In genomic region chr11:120673594-120674122, GRCm38 (mm10) we compare ENCODE assay signal across 8 mouse cellular contexts. TPM values are rescaled to one million over a fixed set of nuclear protein-coding genes. Genes with fewer than 3 reads are reported as not detected.
DNase-seq lines count a peak whose midpoint lies in the region; ATAC-seq and TF ChIP-seq lines count a peak whose summit lies in the region.

No protein-coding gene starts in this region.

- H3K36me3 ChIP-seq in liver, embryonic 12.5 days: peaks cover 17% of the 10 kb centered on the region
- H3K36me3 ChIP-seq in stomach, postnatal 0 days (ENCODE audit: control insufficient read depth, insufficient read depth, low read length): 0 out of 2 replicates have a peak, but pooled peaks cover 3% of the 10 kb centered on the region

- H3K9me3 ChIP-seq in liver, embryonic 12.5 days (replicated peaks): no peaks in the 10 kb centered on the region
- no peaks in the 10 kb centered on the region for H3K9me3 ChIP-seq in stomach, postnatal 0 days (ENCODE audit: control insufficient read depth, low read length)

- peak overlapping the region; percentile 79 for H3K9ac ChIP-seq in liver, embryonic 12.5 days
- H3K9ac ChIP-seq in stomach, postnatal 0 days (ENCODE audit: low read length): peak overlapping the region; percentile 79

- no peak for DNase-seq in gastrocnemius, adult 2 months
- no peak for DNase-seq in gastrocnemius, postnatal 4 days (ENCODE audit: low spot score in 2 of 2)
- peak; percentile 25 for DNase-seq in thymus, postnatal 4 days
- no peak for DNase-seq in thymus, postnatal 25 days
- no peak for DNase-seq in stomach, postnatal 0 days (ENCODE audit: low spot score)
- no peak for DNase-seq in embryo, embryonic 9.5 days (ENCODE audit: extremely low spot score)
- no peak for DNase-seq in gastrocnemius, postnatal 10 days

- no peaks in the 10 kb centered on the region for H3K27me3 ChIP-seq in liver, embryonic 12.5 days (replicated peaks)
- no peaks in the 10 kb centered on the region for H3K27me3 ChIP-seq in stomach, postnatal 0 days (ENCODE audit: control insufficient read depth, insufficient read depth, low read length)

- H3K27ac ChIP-seq in gastrocnemius, adult 2 months: peak overlapping the region; percentile 97
- H3K27ac ChIP-seq in liver, embryonic 12.5 days: peak overlapping the region; percentile 90
- peak overlapping the region; percentile 91 for H3K27ac ChIP-seq in stomach, postnatal 0 days (replicated peaks)

- peak overlapping the region; percentile 93 for H3K4me2 ChIP-seq in liver, embryonic 12.5 days
- H3K4me2 ChIP-seq in stomach, postnatal 0 days (replicated peaks; ENCODE audit: low read depth): peak overlapping the region; percentile 76

- intact Hi-C loops in gastrocnemius, adult 2 months (cut with DNase I): loop anchor here (2.0 kb wide), 1 partner anchor 15 kb away; no protein-coding TSS in a partner anchor

- H3K4me1 ChIP-seq in liver, embryonic 12.5 days: peaks cover 43% of the 10 kb centered on the region
- H3K4me1 ChIP-seq in stomach, postnatal 0 days (replicated peaks; ENCODE audit: control insufficient read depth, insufficient read depth): peaks cover 6% of the 10 kb centered on the region; the same call in 1 of the 2 replicates

- no peak for TF ChIP-seq CTCF in gastrocnemius, adult 2 months (IDR thresholded peaks at IDR 0.05)
- TF ChIP-seq CTCF in stomach, postnatal 0 days (IDR thresholded peaks at IDR 0.05; ENCODE audit: low read depth): no peak

- peak; percentile 16; the same call in 1 of the 2 replicates for ATAC-seq in liver, embryonic 12.5 days
- ATAC-seq in stomach, postnatal 0 days (ENCODE audit: low FRiP score, low TSS enrichment): peak; percentile 53

- H3K4me3 ChIP-seq in gastrocnemius, adult 2 months: peak overlapping the region; percentile 88
- peak overlapping the region; percentile 73 for H3K4me3 ChIP-seq in liver, embryonic 12.5 days
- H3K4me3 ChIP-seq in stomach, postnatal 0 days (ENCODE audit: low read depth, low read length): peak overlapping the region; percentile 76

- no peak for TF ChIP-seq EP300 in stomach, postnatal 0 days (optimal IDR thresholded peaks at IDR 0.05)

- 31% methylated on average over 12 of the region's 12 CpGs for WGBS in liver, embryonic 12.5 days (ENCODE audit: insufficient replicate concordance)
- 33% methylated on average over 12 of the region's 12 CpGs for WGBS in stomach, postnatal 0 days

RNA-seq across cellular contexts. Expression of gene Aspscr1, which starts 0.9 kb away (rescaled TPM):
- 10 to 100 TPM; 31.2 to 32.4 TPM for total RNA-seq in gastrocnemius, adult 2 months (2021)
- total RNA-seq in gastrocnemius, postnatal 4 days (2021): 10 to 100 TPM; 48.6 to 55.3 TPM
- 65.1 and 65.2 TPM in 2 replicates for polyA plus RNA-seq in liver, embryonic 12.5 days (2016; fragmentation: Nextera tagmentation; extraction: Ambion mirVana)
- polyA plus RNA-seq in stomach, postnatal 0 days (2015; fragmentation: Nextera tagmentation; extraction: Ambion mirVana): 74.1 and 81.1 TPM in 2 replicates
- 10 to 100 TPM; 34.8 to 39.8 TPM for total RNA-seq in gastrocnemius, postnatal 10 days (2021)

RNA-seq across cellular contexts. Expression of gene Notum, which starts 12.7 kb away (rescaled TPM):
- not detected for total RNA-seq in gastrocnemius, adult 2 months (2021)
- 1 to 10 TPM; 1.2 to 1.7 TPM for total RNA-seq in gastrocnemius, postnatal 4 days (2021)
- polyA plus RNA-seq in liver, embryonic 12.5 days (2016; fragmentation: Nextera tagmentation; extraction: Ambion mirVana): 0.31 and 0.38 TPM in 2 replicates
- 1.4 and 2.7 TPM in 2 replicates for polyA plus RNA-seq in stomach, postnatal 0 days (2015; fragmentation: Nextera tagmentation; extraction: Ambion mirVana)
- total RNA-seq in gastrocnemius, postnatal 10 days (2021): 1 to 10 TPM in 1 of 2 experiments, not detected in 1; 1.2 TPM

RNA-seq across cellular contexts. Expression of gene Myadml2, which starts 25.7 kb away (rescaled TPM):
- 100 to 1,000 TPM; 109 to 157 TPM for total RNA-seq in gastrocnemius, adult 2 months (2021)
- total RNA-seq in gastrocnemius, postnatal 4 days (2021): 10 to 100 TPM; 81.2 to 83.4 TPM
- 0.23 and 0.47 TPM in 2 replicates for polyA plus RNA-seq in liver, embryonic 12.5 days (2016; fragmentation: Nextera tagmentation; extraction: Ambion mirVana)
- 0.21 TPM in 1 of 2 replicates, not detected in the other for polyA plus RNA-seq in stomach, postnatal 0 days (2015; fragmentation: Nextera tagmentation; extraction: Ambion mirVana)
- total RNA-seq in gastrocnemius, postnatal 10 days (2021): 10 to 100 TPM; 89.2 to 92.0 TPM

RNA-seq across cellular contexts. Expression of gene Pycr1, which starts 30.1 kb away (rescaled TPM):
- 1 to 10 TPM; 3.5 to 3.8 TPM for total RNA-seq in gastrocnemius, adult 2 months (2021)
- 10 to 100 TPM; 27.6 to 29.0 TPM for total RNA-seq in gastrocnemius, postnatal 4 days (2021)
- polyA plus RNA-seq in liver, embryonic 12.5 days (2016; fragmentation: Nextera tagmentation; extraction: Ambion mirVana): 11.0 and 11.3 TPM in 2 replicates
- polyA plus RNA-seq in stomach, postnatal 0 days (2015; fragmentation: Nextera tagmentation; extraction: Ambion mirVana): 13.9 and 18.4 TPM in 2 replicates
- 10 to 100 TPM; 15.1 to 18.1 TPM for total RNA-seq in gastrocnemius, postnatal 10 days (2021)

RNA-seq across cellular contexts. Expression of gene Cenpx, which starts 39.9 kb away (rescaled TPM):
- 10 to 100 TPM; 22.1 to 32.3 TPM for total RNA-seq in gastrocnemius, adult 2 months (2021)
- total RNA-seq in gastrocnemius, postnatal 4 days (2021): 10 to 100 TPM; 33.7 to 48.7 TPM
- 130 and 137 TPM in 2 replicates for polyA plus RNA-seq in liver, embryonic 12.5 days (2016; fragmentation: Nextera tagmentation; extraction: Ambion mirVana)
- polyA plus RNA-seq in stomach, postnatal 0 days (2015; fragmentation: Nextera tagmentation; extraction: Ambion mirVana): 123 and 127 TPM in 2 replicates
- 10 to 100 TPM; 34.9 to 35.6 TPM for total RNA-seq in gastrocnemius, postnatal 10 days (2021)
